Mouse (Mus musculus) forebrain, embryonic 10.5 days (tissue): ENCODE data around the gene Sqstm1. TPM values are rescaled to one million over a fixed set of nuclear protein-coding genes. Genes with fewer than 3 reads are reported as not detected.

ENCODE experiments used
- DNase-seq: peaks from one replicate; pipeline ENCODE4 v3.0.0-alpha.2; 2017; ENCODE audit warnings: low spot score; ENCODE audit errors: extremely low spot score
- H3K27ac ChIP-seq: fragments of 300-500 bp; sonication (generic); 2 replicates; pipeline ENCODE4 v1.5.1; 2016; ENCODE audit warnings: mild to moderate bottlenecking
- H3K27me3 ChIP-seq: fragments of 300-500 bp; sonication (generic); 2 replicates; pipeline ENCODE4 v1.6.1; 2016; ENCODE audit warnings: mild to moderate bottlenecking; ENCODE audit not compliant: poor library complexity, severe bottlenecking
- H3K36me3 ChIP-seq: fragments of 300-500 bp; sonication (generic); replicated peaks from 2 replicates; pipeline ENCODE4 v1.6.1; 2016; ENCODE audit warnings: mild to moderate bottlenecking, moderate library complexity
- H3K4me1 ChIP-seq: fragments of 300-500 bp; sonication (generic); 2 replicates; pipeline ENCODE4 v1.6.1; 2016
- H3K4me3 ChIP-seq: fragments of 300-500 bp; sonication (generic); 2 replicates; pipeline ENCODE4 v1.5.1; 2016; ENCODE audit warnings: mild to moderate bottlenecking, moderate library complexity
- H3K9me3 ChIP-seq: fragments of 300-500 bp; sonication (generic); 2 replicates; pipeline ENCODE4 v1.6.1; 2016; ENCODE audit warnings: mild to moderate bottlenecking, moderate library complexity
- WGBS: fragments of 180-500 bp; shearing (Covaris S2); methylation state at CpG from one replicate; pipeline ENCODE4 v1.1.7; 2016; 5-methylcytosine and 5-hydroxymethylcytosine counted together
- microRNA-seq: library from miRNA; unstranded; fragments of <30 nt; microRNA quantifications from one replicate; pipeline ENCODE4, GENCODE M21; 2017
- polyA plus RNA-seq: library from polyadenylated mRNA; unstranded; fragments of >200 nt; fragmentation: Nextera tagmentation; extraction: Ambion mirVana; gene quantifications from 2 replicates; pipeline ENCODE4 v1.2.1, GENCODE M21; 2016

Gene Sqstm1
- polyA plus RNA-seq, 1 experiment from 2014 or later: 122 TPM

GRCm38 (mm10) chr11:50154166-50154565 lies 56.5 kb downstream of the Sqstm1 start:
- H3K36me3 ChIP-seq: peaks cover 99% of the 10 kb centered on the region

GRCm38 (mm10) chr11:50151374-50151773 lies 59.3 kb downstream of the Sqstm1 start:
- no peak overlapping the region for H3K27ac ChIP-seq
- H3K27me3 ChIP-seq: no peaks in the 10 kb centered on the region
- H3K9me3 ChIP-seq: no peaks in the 10 kb centered on the region
- H3K36me3 ChIP-seq: peaks cover 98% of the 10 kb centered on the region
- DNase-seq: no peak
- no peak overlapping the region for H3K4me3 ChIP-seq
- H3K4me1 ChIP-seq: peaks cover 4% of the 10 kb centered on the region; the same call in 1 of the 2 replicates
- 92% methylated on average over 3 of the region's 3 CpGs for WGBS

More at GRCm38 (mm10) chr11:50154166-50154565, 56.5 kb downstream of the Sqstm1 start:
- 71% methylated on average over 9 of the region's 9 CpGs for WGBS
- Histone ChIP-seq H3K27ac (no peak overlapping the region), H3K4me1 (peaks cover 4% of the 10 kb centered on the region; the same call in 1 of the 2 replicates), H3K27me3 (no peaks in the 10 kb centered on the region), H3K9me3 (no peaks in the 10 kb centered on the region), H3K4me3 (no peak overlapping the region)
- DNase-seq: no peak

GRCm38 (mm10) chr11:50149603-50150150 lies 61.0 kb downstream of the Sqstm1 start:
- peaks cover 98% of the 10 kb centered on the region for H3K36me3 ChIP-seq

More at GRCm38 (mm10) chr11:50149603-50150150, 61.0 kb downstream of the Sqstm1 start:
- no peaks in the 10 kb centered on the region for H3K27me3 ChIP-seq
- WGBS: 84% methylated on average over 9 of the region's 9 CpGs
- DNase-seq: no peak
- no peaks in the 10 kb centered on the region for H3K9me3 ChIP-seq
- H3K4me3 ChIP-seq: no peak overlapping the region
- peaks cover 4% of the 10 kb centered on the region; the same call in 1 of the 2 replicates for H3K4me1 ChIP-seq
- H3K27ac ChIP-seq: no peak overlapping the region

Small RNAs within 50 kb of the gene (microRNA-seq; reads per million reads assigned to microRNA genes)
- not detected for gene Mir6919

Other genes with a start within 250 kb of the Sqstm1 start
- gene Rnf130, start 185.5 kb downstream of the Sqstm1 start, polyA plus RNA-seq: 55.9 and 59.8 TPM in 2 replicates
- gene Tbc1d9b, start 79.4 kb downstream of the Sqstm1 start, polyA plus RNA-seq: 32.5 TPM in 2 replicates
- 22.8 and 25.9 TPM in 2 replicates for gene Mrnip, start 36.4 kb downstream of the Sqstm1 start, polyA plus RNA-seq
- gene Mgat4b, start 63 bp upstream of the Sqstm1 start, polyA plus RNA-seq: 10.8 and 13.2 TPM in 2 replicates
- gene Ltc4s, start 27.8 kb upstream of the Sqstm1 start, polyA plus RNA-seq: 0.79 and 1.1 TPM in 2 replicates
- gene Maml1, start 81.5 kb upstream of the Sqstm1 start, polyA plus RNA-seq: 5.4 and 5.8 TPM in 2 replicates
- gene Canx, start 114.8 kb upstream of the Sqstm1 start, polyA plus RNA-seq: 334 and 352 TPM in 2 replicates
- gene Cby3, start 143.6 kb upstream of the Sqstm1 start, polyA plus RNA-seq: 0.23 and 0.57 TPM in 2 replicates
- gene Hnrnph1, start 166.2 kb upstream of the Sqstm1 start, polyA plus RNA-seq: 634 and 666 TPM in 2 replicates
- gene Rufy1, start 220.3 kb upstream of the Sqstm1 start, polyA plus RNA-seq: 23.1 and 24.0 TPM in 2 replicates